Mouse (Mus musculus) activated CD4-positive, CD25-positive, alpha-beta regulatory T cell, adult 4 months (primary cell): Measurements from ENCODE around the gene Kazn. TPM values are rescaled to one million over a fixed set of nuclear protein-coding genes. Genes with fewer than 3 reads are reported as not detected.

Experiments used
- polyA plus RNA-seq, 2 experiments: library from polyadenylated mRNA; unstranded; fragments of 100-300 nt; shearing (Covaris generic); gene quantifications; one replicate each; pipeline ENCODE4 v1.2.1; 2017

The Kazn gene
- polyA plus RNA-seq, 2 experiments from 2014 or later: not detected

Other genes starting within 250 kb of the Kazn start
- under 1 TPM in 1 of 2 experiments, not detected in 1; 0.85 TPM for gene Fhad1, start 224.3 kb downstream of the Kazn start, polyA plus RNA-seq
- 1 to 10 TPM in 1 of 2 experiments, under 1 TPM in 1; 0.24 to 1.5 TPM for gene Tmem51, start 155.1 kb downstream of the Kazn start, polyA plus RNA-seq